Mouse (Mus musculus) liver, embryonic 11.5 days (tissue): ENCODE measurements around the gene Cux1. TPM values are rescaled to one million over a fixed set of nuclear protein-coding genes. Genes with fewer than 3 reads are reported as not detected.
"Not testable (repeated sequence)": the region's sequence is repeated elsewhere in the genome, so short reads cannot be mapped to it uniquely, and the experiment has no call there.

Experiments
- ATAC-seq: fragments of 200-750 bp; cut with Nextera tagmentation; replicated peaks from 2 replicates; pipeline ENCODE4 v1.8.0; 2017; ENCODE audit warnings: moderate number of reproducible peaks, mild to moderate bottlenecking, moderate TSS enrichment, moderate library complexity; ENCODE audit not compliant: low FRiP score
- DNase-seq: peaks from one replicate; pipeline ENCODE4 v3.0.0-alpha.2; 2017; ENCODE audit warnings: low spot score
- H3K27ac ChIP-seq: fragments of 300-500 bp; sonication (generic); 2 replicates; pipeline ENCODE4 v1.5.1; 2014; ENCODE audit warnings: mild to moderate bottlenecking, low read depth, low read length, control low read depth
- H3K27me3 ChIP-seq: fragments of 300-500 bp; sonication (generic); replicated peaks from 2 replicates; pipeline ENCODE4 v1.6.1; 2014; ENCODE audit warnings: low read length, mixed read lengths; ENCODE audit not compliant: control insufficient read depth, insufficient read depth
- H3K36me3 ChIP-seq: fragments of 300-500 bp; sonication (generic); 2 replicates; pipeline ENCODE4 v1.6.1; 2014; ENCODE audit warnings: mild to moderate bottlenecking, low read length, moderate library complexity, mixed read lengths; ENCODE audit not compliant: control insufficient read depth, insufficient read depth
- H3K4me1 ChIP-seq: fragments of 300-500 bp; sonication (generic); replicated peaks from 2 replicates; pipeline ENCODE4 v1.6.1; 2014; ENCODE audit warnings: low read length, mixed read lengths; ENCODE audit not compliant: control insufficient read depth, insufficient read depth
- H3K4me2 ChIP-seq: fragments of 300-500 bp; sonication (generic); 2 replicates; pipeline ENCODE4 v1.6.1; 2014; ENCODE audit warnings: mild to moderate bottlenecking, control low read depth, moderate library complexity
- H3K4me3 ChIP-seq: fragments of 300-500 bp; sonication (generic); 2 replicates; pipeline ENCODE4 v1.5.1; 2014; ENCODE audit warnings: low read depth, low read length, control low read depth
- H3K9ac ChIP-seq: fragments of 300-500 bp; sonication (generic); 2 replicates; pipeline ENCODE4 v1.6.1; 2014; ENCODE audit warnings: low read depth, low read length, control low read depth
- H3K9me3 ChIP-seq: fragments of 300-500 bp; sonication (generic); 2 replicates; pipeline ENCODE4 v1.6.1; 2016; ENCODE audit warnings: low read length, inconsistent platforms, mixed read lengths; ENCODE audit not compliant: control insufficient read depth
- WGBS: fragments of 180-500 bp; shearing (Covaris S2); extraction: QIAGEN DNeasy Blood & Tissue Kit; methylation state at CpG from one replicate; pipeline ENCODE4 v1.1.7; 2014; 5-methylcytosine and 5-hydroxymethylcytosine counted together
- polyA plus RNA-seq: library from polyadenylated mRNA; unstranded; fragments of >200 nt; fragmentation: Nextera tagmentation; extraction: Ambion mirVana; gene quantifications from 2 replicates; pipeline ENCODE4 v1.2.1, GENCODE M21; 2014

The Cux1 gene
- polyA plus RNA-seq, 1 experiment from 2014 or later = 45.8 TPM

DNA sequence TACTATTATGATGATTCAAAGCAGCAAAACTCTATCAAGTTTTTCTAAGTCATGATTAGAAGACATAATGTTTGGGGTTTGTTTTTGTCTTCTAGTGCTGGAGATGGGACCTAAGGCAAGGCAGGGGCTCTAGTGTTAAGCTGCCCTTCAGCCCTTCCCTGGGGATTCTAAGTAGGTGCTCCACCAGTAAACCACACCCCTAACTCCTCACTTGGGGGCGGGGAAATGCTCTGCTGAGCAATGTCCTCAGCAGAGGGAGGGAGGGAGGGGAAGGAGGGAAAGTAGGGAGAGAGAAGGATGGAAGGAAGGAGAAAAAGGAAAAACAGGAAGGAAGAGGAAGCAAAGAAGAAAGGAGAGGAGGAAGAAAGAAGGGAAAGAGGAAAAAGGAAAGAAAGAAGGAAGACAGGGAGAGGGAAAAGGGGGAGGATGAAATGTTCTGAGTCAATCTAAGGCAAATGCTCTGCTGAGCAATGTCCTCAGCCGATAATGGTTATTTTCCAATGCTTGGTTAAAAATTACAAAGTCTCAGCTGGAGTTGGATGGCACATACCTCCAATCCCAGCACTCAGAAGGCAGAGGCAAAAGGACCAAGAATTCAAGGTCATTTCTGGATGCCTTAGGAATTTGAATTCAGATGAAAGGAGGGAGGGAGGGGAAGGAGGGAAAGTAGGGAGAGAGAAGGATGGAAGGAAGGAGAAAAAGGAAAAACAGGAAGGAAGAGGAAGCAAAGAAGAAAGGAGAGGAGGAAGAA, 96.1 kb downstream of the Cux1 start:
- WGBS = 53% methylated on average over 2 of the region's 2 CpGs
- not testable (repeated sequence) for H3K9ac ChIP-seq, H3K27ac ChIP-seq, DNase-seq, H3K36me3 ChIP-seq, ATAC-seq, H3K4me3 ChIP-seq, H3K9me3 ChIP-seq, H3K27me3 ChIP-seq, H3K4me2 ChIP-seq
- H3K4me1 ChIP-seq = peaks cover 22% of the 10 kb centered on the region

DNA sequence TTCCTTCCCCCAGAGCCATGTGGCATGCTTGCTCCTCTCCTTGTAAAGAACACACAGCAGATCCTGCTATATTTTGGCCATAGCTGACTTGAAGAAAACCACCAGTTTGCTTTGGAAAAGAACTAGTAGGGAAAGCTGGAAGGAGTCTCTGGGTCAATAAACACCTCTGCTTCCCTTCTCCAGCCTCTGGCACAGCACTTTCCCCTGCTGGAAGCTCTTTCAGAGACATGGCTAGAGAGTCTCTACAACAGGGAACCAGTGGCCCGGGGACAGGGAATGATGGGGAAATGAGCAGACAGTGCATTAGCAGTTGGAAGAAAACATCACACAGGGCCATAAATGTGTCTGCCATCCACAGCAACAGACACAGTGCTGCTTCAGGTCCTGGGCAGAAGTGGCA, 98.0 kb downstream of the Cux1 start:
- Histone ChIP-seq H3K36me3 (no peaks in the 10 kb centered on the region), H3K9me3 (no peaks in the 10 kb centered on the region), H3K4me3 (no peak overlapping the region), H3K9ac (no peak overlapping the region), H3K4me1 (peaks cover 30% of the 10 kb centered on the region), H3K4me2 (no peak overlapping the region), H3K27me3 (no peaks in the 10 kb centered on the region), H3K27ac (no peak overlapping the region)
- ATAC-seq = no peak
- WGBS = 58% methylated on average over 1 of the region's 1 CpGs
- no peak for DNase-seq

DNA sequence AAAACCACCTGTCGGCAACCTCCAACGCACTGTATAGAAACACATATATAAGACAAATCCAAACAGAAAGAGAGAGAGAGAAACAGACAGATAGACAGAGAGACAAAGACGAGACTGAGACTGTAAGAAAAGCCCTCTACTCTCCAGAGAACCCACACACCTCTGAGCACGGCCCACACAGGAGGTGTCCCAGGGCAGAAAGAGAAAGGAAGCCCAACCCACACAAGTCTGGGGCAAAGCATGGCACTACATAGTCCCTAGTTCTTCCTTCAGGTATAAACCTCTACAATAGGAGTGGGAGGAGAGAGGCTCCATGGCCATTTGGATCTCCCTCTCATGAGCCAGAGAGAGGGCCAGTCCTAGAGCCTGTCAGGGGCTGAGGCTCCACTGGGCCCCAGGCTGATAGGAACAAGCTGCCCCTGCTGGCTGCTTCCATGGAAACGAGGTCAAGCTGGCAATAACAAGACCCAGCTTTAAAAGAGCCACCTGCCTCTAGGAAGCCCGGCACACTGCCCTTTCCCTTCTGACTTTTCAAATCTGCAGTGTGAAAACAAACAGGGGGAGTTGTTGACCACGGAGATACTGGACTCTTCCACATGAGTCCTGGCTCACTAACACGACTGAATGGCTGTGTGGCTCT, 99.8 kb downstream of the Cux1 start:
- no peak overlapping the region for H3K9ac ChIP-seq
- H3K27ac ChIP-seq = no peak overlapping the region
- H3K4me2 ChIP-seq = no peak overlapping the region
- no peaks in the 10 kb centered on the region for H3K36me3 ChIP-seq
- peaks cover 40% of the 10 kb centered on the region for H3K4me1 ChIP-seq
- DNase-seq (peak; percentile 58), ATAC-seq (no peak; the same call in 1 of the 2 replicates)
- WGBS = 33% methylated on average over 6 of the region's 8 CpGs
- no peak overlapping the region for H3K4me3 ChIP-seq
- H3K9me3 ChIP-seq = no peaks in the 10 kb centered on the region
- H3K27me3 ChIP-seq = no peaks in the 10 kb centered on the region

DNA sequence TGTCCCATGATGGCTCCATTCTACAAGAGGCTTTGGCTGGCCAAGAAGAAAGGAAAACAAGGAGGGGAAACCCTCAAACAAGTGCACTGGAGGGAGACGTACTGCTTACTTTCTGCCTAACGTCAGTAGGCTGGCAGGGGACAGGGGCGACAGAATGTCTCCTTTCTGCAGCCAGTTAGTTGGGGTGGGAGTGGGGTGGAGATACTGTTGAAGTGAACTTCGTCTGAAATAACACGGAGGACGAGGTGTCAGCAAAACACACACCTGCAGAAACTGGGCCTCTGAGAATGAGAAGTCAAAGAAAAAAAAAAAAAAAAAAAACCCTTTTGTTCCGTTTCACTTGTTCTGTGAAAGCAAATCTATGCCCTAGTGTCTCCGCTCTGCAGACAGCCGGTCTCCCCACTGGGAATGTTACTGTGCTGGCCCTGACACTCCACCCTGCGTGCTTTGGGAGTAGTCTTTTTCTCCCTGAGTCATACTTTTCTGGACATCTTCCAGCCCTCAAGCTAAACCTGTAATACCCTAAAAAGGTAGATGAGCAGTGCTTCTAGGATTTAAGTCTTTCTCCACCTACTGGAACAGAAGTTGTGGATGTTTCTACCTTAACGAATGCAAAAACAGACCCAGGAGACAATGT, 101.4 kb downstream of the Cux1 start:
- Histone ChIP-seq H3K36me3 (no peaks in the 10 kb centered on the region), H3K4me1 (peaks cover 38% of the 10 kb centered on the region), H3K27me3 (no peaks in the 10 kb centered on the region), H3K9ac (no peak overlapping the region), H3K4me2 (no peak overlapping the region), H3K4me3 (no peak overlapping the region), H3K9me3 (no peaks in the 10 kb centered on the region), H3K27ac (no peak overlapping the region)
- WGBS = 68% methylated on average over 11 of the region's 11 CpGs
- DNase-seq (no peak), ATAC-seq (no peak)

DNA sequence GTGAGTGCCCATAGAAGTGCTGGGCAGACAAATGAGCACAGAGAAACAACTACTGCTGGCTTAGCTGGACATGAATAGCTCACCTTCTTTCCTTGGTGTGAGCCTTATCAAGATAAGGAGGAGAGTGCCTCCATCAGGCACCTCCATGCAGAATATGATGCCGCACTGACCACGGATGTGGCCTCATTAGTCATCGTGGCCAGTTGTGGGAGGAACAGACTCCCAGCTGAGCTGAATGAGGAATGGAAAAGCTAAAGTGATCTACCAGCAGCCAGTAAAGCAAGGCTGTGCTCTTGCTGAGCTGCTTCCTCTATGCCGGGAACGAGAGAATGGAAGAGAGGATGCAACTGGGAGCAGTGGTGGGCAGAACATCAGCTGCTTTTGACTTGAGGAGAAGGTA, 101.9 kb downstream of the Cux1 start:
- Histone ChIP-seq H3K36me3 (no peaks in the 10 kb centered on the region), H3K9me3 (no peaks in the 10 kb centered on the region), H3K4me1 (peaks cover 38% of the 10 kb centered on the region), H3K27ac (no peak overlapping the region), H3K9ac (no peak overlapping the region), H3K27me3 (no peaks in the 10 kb centered on the region), H3K4me3 (no peak overlapping the region), H3K4me2 (no peak overlapping the region)
- WGBS = 49% methylated on average over 5 of the region's 5 CpGs
- DNase-seq = no peak
- no peak for ATAC-seq

DNA sequence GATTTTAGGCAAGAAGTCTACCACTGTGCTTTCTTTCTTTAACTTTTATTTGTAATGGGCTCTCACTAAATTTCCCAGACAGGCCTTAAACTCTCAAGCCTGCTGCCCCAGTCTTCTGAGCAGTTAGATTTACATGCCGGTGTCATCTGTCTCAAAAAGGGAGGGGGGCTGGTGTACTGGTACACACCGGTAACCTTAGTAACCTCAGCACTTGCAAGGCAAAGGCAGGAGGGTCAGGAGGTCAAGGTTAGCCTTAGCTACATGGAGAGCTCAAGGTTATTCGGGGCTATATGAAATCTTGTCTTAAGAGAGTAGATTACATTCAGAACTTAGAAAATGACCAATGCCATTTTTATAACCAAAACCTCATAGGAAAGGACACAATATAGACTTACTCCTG, 102.4 kb downstream of the Cux1 start:
- H3K27ac ChIP-seq = no peak overlapping the region
- H3K9ac ChIP-seq = no peak overlapping the region
- H3K4me3 ChIP-seq = no peak overlapping the region
- no peak for DNase-seq
- no peaks in the 10 kb centered on the region for H3K27me3 ChIP-seq
- H3K9me3 ChIP-seq = no peaks in the 10 kb centered on the region
- H3K4me1 ChIP-seq = peaks cover 38% of the 10 kb centered on the region
- 60% methylated on average over 3 of the region's 3 CpGs for WGBS
- ATAC-seq = no peak
- no peaks in the 10 kb centered on the region for H3K36me3 ChIP-seq
- H3K4me2 ChIP-seq = no peak overlapping the region

GRCm38 (mm10) chr5:136464128-136464527, 103.2 kb downstream of the Cux1 start:
- ATAC-seq (no peak), DNase-seq (no peak)
- H3K36me3 ChIP-seq = no peaks in the 10 kb centered on the region
- H3K4me3 ChIP-seq = no peak overlapping the region
- 61% methylated on average over 2 of the region's 2 CpGs for WGBS
- no peaks in the 10 kb centered on the region for H3K27me3 ChIP-seq
- H3K9me3 ChIP-seq = no peaks in the 10 kb centered on the region
- H3K4me1 ChIP-seq = peaks cover 41% of the 10 kb centered on the region
- H3K4me2 ChIP-seq = no peak overlapping the region
- H3K9ac ChIP-seq = no peak overlapping the region
- H3K27ac ChIP-seq = no peak overlapping the region

DNA sequence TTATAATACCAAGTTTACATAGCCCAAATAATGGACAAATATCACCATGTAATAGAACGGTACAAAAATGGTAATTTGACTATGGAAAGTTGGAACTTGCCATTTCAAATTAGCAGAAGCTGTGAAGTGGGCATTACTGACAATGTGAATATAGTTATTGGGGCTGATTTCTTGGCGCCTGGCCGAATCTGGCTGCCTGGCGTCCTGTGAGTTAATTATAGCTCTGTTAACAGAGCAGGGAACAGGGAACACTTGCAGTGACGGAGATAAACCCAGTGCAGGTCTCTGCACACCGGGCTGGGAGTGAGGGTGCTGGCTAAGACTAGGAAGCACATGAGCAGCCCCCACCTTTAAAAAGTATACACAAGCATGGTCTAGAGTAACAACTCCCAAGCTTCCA, 104.7 kb downstream of the Cux1 start:
- Histone ChIP-seq H3K9me3 (no peaks in the 10 kb centered on the region), H3K27me3 (no peaks in the 10 kb centered on the region), H3K27ac (no peak overlapping the region), H3K4me2 (no peak overlapping the region), H3K4me1 (peaks cover 38% of the 10 kb centered on the region), H3K4me3 (no peak overlapping the region), H3K9ac (no peak overlapping the region), H3K36me3 (no peaks in the 10 kb centered on the region)
- 71% methylated on average over 6 of the region's 6 CpGs for WGBS
- ATAC-seq = no peak
- no peak for DNase-seq
